Mouse (Mus musculus) spleen, adult 2 months (tissue): ENCODE data around the gene Emc1.

Source experiments
- CTCF ChIP-seq: fragments of 200-500 bp; IDR thresholded peaks from 2 replicates; pipeline ENCODE4 v1.5.1; 2011; ENCODE audit warnings: mild to moderate bottlenecking, inconsistent platforms; ENCODE audit not compliant: insufficient read depth, insufficient read length, insufficient replicate concordance; ENCODE audit errors: extremely low read depth
- POLR2A ChIP-seq: fragments of 200-500 bp; IDR thresholded peaks from 2 replicates; pipeline ENCODE4 v1.6.1; 2011; ENCODE audit warnings: low read depth, low read length, inconsistent platforms

DNA sequence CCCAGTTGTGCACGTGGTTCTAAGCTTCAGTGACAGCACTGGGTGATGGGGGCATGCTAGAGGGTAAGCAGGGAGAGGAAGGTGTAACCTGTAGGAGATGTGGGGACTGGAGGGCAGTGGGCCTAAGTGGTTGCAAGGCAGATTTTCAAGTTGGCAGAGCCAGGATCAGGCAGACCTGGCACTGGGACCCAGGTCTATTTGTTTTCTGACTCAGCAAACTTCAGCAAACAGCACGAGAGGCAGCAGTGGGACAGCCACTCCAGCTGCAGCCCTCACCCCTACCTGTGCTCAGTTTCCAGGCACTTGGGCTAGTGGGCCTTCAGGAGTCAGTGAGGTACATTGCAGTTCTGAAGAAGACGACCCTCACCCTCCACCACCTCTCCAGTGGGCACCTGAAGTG lies 4.8 kb downstream of the Emc1 start:
- TF ChIP-seq POLR2A (no peak), CTCF (no peak)
